Mouse (Mus musculus) kidney, postnatal 36 days (tissue): ENCODE results near the gene Cnih3.

ENCODE experiments used
- DNase-seq, 2 experiments: peaks; one replicate each; pipeline ENCODE4 v3.0.0; 2021 to 2022; ENCODE audit warnings: mixed read lengths in 2 of 2

Gene Cnih3

GRCm38 (mm10) chr1:181408086-181408975 is 55.9 kb downstream of the Cnih3 start:
- no peak for DNase-seq

GRCm38 (mm10) chr1:181409693-181410092 is 57.3 kb downstream of the Cnih3 start:
- no peak for DNase-seq

GRCm38 (mm10) chr1:181410647-181411254 is 58.3 kb downstream of the Cnih3 start:
- DNase-seq: no peak

GRCm38 (mm10) chr1:181414985-181415384 is 62.6 kb downstream of the Cnih3 start:
- DNase-seq: no peak

GRCm38 (mm10) chr1:181416841-181417240 is 64.4 kb downstream of the Cnih3 start:
- DNase-seq: no peak

GRCm38 (mm10) chr1:181417937-181418523 is 65.6 kb downstream of the Cnih3 start:
- DNase-seq: peak; percentile 49 to 79

- no peak for DNase-seq
Observed at GRCm38 (mm10) chr1:181420080-181420536, 67.7 kb downstream of the Cnih3 start.

- no peak for DNase-seq
Observed at GRCm38 (mm10) chr1:181422796-181423195, 70.4 kb downstream of the Cnih3 start.

- no peak for DNase-seq
Observed at GRCm38 (mm10) chr1:181424922-181425321, 72.5 kb downstream of the Cnih3 start.

GRCm38 (mm10) chr1:181425388-181425787 is 73.0 kb downstream of the Cnih3 start:
- DNase-seq: no peak

- DNase-seq: no peak
Observed at GRCm38 (mm10) chr1:181426406-181426805, 74.0 kb downstream of the Cnih3 start.

- no peak for DNase-seq
Observed at GRCm38 (mm10) chr1:181433263-181433662, 80.8 kb downstream of the Cnih3 start.

GRCm38 (mm10) chr1:181435414-181435813 is 83.0 kb downstream of the Cnih3 start:
- DNase-seq: no peak

GRCm38 (mm10) chr1:181440982-181441603 is 88.7 kb downstream of the Cnih3 start:
- peak; percentile 48 to 54 for DNase-seq

- DNase-seq: peak; percentile 54 to 65
Observed at GRCm38 (mm10) chr1:181441654-181442241, 89.3 kb downstream of the Cnih3 start.

- DNase-seq: no peak
Observed at GRCm38 (mm10) chr1:181445041-181445440, 92.6 kb downstream of the Cnih3 start.

- peak; percentile 67 for DNase-seq
Observed at GRCm38 (mm10) chr1:181445630-181446257, 93.3 kb downstream of the Cnih3 start.

GRCm38 (mm10) chr1:181446591-181447114 is 94.2 kb downstream of the Cnih3 start:
- peak; percentile 56 to 66 for DNase-seq

GRCm38 (mm10) chr1:181447576-181447975 is 95.1 kb downstream of the Cnih3 start:
- no peak for DNase-seq

- DNase-seq: no peak
Observed at GRCm38 (mm10) chr1:181448041-181448440, 95.6 kb downstream of the Cnih3 start.

GRCm38 (mm10) chr1:181453106-181453505 is 100.7 kb downstream of the Cnih3 start:
- DNase-seq: no peak

- no peak for DNase-seq
Observed at GRCm38 (mm10) chr1:181456911-181457310, 104.5 kb downstream of the Cnih3 start.
